Mouse (Mus musculus) megakaryocyte, embryonic 14.5 days (primary cell): Measurements from ENCODE around the gene Akap6.

Experiments
- FLI1 ChIP-seq: IDR thresholded peaks from 2 replicates; pipeline ENCODE4 v1.6.1; 2012; ENCODE audit warnings: low read length, inconsistent platforms, mixed read lengths
- GATA1 ChIP-seq: IDR thresholded peaks from 3 replicates; pipeline ENCODE4 v1.6.1; 2012; ENCODE audit warnings: mixed read lengths, low read length, inconsistent platforms, borderline replicate concordance

DNA sequence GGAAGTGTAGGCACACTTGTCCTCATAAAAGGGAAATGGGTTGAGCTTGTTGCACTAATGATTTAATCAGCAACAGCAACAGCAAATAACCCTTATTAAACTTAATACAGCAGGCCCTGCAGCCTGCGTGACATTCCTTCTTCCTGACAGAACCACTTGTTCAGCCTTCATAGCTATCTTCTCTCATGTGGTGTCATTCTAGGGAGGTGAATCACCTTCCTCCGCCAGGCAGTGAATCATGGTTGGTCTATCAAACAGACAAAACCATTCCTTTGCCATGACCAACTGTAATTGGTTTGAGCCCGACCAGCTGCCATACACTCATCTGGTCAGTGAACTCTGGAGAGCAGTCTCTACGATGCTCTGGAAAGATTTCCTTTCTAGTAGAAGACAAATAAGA is 251.5 kb downstream of the Akap6 start:
- TF ChIP-seq GATA1 (no peak), FLI1 (no peak)
